Mouse (Mus musculus) layer of hippocampus, adult 9-10 months (tissue): Measurements from ENCODE around the gene Anks4b.

Experiments
- DNase-seq: peaks from one replicate; pipeline ENCODE4 v3.0.0; 2022; ENCODE audit warnings: low spot score

The Anks4b gene

DNA sequence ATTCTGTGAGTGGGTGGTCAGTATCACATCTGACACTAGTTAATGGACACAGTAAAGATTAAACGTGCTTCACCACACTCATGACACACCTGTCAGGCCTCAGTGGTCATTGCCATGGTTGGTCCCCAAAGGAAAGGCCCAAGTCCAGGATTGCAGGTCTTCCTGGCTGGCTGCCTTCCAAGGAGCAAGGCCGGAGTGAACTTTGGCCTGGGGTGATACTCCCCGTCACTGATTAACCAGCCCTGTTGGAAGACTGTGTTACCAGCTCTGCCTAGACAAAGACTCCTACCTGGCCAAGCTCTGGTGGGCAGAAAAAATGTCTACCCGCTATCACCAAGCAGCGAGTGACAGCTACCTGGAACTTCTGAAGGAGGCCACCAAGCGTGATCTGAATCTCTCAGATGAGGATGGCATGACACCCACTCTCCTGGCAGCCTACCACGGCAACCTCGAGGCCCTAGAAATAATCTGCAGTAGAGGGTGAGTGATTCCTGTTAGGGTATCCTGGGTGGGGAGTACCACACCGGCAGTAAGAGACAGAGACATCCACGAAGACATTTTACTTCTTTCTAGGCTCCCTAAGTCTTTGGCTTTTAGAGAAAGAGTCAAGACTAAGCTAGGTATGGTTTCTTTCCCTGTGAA lies at the start of gene Anks4b:
Gene Anks4b, plus strand, starts transcription at position 256 of the 642 bp plus-strand sequence.
- DNase-seq = no peak

DNA sequence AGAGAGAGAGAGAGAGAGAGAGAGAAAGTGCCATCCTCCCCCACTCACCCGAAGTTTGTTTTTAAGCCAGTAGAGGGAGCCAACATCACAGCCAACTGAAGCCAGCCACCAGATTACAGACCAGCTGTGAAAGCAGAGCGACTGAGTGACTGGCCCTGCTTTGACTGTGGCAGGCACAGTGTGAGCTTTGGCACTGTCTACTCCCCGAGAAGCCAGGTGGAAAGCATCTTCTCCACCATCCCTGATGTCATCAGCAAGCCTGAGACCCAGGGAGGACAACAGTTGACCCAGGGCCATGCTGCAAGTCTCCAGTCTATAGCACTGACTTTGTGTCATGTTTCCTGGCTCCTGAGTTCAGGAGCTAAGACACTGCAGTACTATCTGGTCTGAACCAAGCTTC lies 48.8 kb upstream of the Anks4b start:
- DNase-seq = peak; percentile 83

DNA sequence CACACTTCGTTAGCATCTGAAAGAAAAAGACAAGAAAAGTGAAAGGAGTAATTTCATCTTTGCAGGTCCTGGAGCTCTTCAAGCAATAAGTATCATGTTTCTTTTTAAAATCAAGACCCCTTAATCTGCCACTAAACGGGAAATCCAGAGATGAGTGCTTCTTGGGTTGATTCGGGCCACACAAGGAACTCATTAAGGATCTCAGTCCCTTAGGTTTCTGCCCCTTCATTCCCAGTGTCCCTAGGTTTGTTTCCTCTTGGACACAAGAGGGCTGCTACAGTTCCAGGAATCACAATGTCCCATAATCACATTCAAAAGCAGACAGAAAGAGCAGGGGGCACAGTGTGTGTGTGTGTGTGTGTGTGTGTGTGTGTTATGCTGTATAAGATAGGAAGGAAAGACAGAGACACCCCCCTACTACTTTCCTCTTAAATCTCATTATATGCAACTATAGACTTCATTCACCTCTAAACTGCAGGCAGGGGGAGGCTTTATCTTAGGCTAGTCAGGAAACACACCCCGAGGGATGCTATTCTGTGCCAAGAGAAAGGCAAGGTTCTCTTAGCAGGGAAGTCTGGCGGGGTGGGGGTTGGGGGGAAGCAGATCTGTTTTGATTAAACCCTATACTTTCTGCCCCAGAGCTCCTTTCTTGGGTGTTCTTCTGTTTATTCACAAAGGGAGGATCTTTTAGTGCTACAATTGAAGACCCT lies 46.5 kb upstream of the Anks4b start:
- no peak for DNase-seq

DNA sequence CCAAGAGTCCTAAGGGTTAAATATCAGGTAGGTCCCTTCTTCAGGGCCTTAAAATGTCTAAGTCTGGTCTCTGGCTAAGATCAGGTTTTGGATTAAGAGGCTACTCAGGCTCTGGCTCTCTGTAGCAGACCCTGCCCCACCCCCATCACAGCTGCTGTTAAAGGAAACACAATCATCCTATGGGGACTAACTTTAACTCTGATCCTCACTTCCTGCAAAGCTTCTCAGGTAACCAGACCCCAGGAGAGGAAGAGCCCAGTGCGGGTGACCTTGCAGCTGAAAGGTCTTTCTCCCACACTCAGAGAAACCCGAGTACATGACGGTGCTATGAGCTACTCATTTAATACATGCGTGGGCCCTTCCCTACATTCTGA lies 46.0 kb upstream of the Anks4b start:
- DNase-seq = no peak

DNA sequence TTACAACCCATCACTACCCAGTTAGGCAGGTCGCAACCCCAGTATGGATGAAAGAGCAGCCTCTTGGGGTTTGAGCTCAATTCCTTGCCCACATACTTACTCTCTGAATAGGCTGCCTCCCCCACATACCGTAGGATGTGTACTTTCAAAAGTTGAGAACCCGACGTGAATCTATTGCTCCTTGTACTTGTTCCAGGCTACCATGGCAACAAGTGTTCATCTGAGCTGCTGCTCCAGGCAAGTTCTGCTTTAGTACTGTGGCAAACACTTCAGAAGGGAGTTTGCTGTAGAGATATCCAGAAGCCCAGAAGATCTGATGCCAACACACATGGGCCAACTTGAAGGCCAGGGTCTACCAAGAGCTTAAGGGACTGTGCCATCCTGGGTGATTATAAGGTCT lies 44.7 kb upstream of the Anks4b start:
- DNase-seq = no peak

DNA sequence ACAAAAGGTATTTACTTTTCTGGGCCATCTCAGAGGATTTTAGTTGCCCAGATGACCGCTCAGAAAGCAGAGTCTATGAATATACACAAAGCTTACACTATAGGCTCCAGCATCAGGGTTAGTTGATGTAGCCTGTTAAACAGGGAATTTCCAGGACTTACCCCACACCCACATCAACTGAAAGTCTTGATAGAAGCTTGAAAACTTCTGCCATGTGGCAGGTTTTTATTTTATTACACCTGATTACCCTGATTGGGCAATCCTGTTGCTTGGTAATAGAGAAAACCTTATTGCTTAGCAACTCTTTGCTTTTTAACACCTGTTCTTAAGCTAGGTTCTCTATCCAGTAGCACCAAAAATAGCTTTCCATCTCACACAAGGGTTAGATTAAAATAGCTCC lies 30.9 kb upstream of the Anks4b start:
- DNase-seq = no peak

DNA sequence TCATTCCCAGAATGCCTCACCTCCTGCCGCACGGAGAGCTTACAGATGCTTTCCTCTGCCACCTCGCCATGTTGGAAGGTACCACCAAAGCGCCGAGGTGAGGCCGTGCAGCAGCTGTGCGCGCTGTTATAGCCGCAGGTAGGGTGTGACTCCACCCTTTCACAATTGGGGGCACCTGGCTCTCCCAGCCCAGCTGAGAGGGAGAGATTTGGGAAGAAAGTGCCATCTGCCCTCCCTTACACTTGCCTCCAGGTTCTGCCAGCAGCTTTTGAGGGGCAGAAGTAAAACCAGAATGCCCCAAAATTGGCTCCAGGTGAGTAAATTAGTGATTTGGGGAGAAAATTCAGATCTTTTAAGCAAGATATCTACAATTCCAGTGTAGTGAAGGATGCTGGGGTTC lies 28.5 kb upstream of the Anks4b start, which contains the start of gene Zp2:
Gene Zp2, minus strand, starts transcription at position 101 of the 400 bp plus-strand sequence.
- no peak for DNase-seq

DNA sequence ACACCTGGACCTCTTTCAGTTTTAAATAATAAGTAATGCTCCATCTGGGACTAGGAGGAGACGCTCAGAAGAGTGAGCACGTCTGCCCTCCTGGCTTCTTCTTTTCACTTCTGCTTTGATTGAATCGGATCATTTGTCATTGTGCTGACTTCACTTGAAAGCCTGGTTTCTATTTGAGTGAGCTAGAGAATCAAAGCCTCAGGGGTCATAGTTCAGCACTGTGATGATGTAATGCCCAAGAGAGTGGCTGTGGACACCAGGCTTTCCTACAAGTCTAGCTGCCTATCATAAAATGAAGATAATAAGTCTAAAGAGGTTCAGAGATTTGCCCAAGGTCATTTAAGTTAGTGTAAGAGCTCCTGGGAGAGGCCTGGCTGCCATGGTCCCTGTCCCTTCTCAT lies 23.4 kb upstream of the Anks4b start:
- DNase-seq = no peak

DNA sequence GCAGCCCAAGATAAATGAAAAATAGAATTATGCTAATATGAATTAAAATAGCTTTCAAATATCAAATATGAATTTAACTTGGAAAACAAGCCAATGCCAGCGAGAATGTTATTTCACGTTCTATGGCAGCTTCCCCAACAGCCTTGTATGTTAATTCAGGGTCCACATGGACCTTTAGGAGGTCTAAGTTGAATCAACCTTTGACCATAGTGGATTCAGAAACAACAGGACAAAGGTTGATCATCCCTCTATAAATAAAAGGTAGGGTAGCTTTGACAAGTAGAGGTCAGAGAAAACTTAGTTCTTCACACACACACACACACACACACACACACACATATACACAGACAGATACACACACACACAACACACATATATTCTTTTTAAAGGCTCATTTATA lies 22.8 kb upstream of the Anks4b start:
- no peak for DNase-seq

DNA sequence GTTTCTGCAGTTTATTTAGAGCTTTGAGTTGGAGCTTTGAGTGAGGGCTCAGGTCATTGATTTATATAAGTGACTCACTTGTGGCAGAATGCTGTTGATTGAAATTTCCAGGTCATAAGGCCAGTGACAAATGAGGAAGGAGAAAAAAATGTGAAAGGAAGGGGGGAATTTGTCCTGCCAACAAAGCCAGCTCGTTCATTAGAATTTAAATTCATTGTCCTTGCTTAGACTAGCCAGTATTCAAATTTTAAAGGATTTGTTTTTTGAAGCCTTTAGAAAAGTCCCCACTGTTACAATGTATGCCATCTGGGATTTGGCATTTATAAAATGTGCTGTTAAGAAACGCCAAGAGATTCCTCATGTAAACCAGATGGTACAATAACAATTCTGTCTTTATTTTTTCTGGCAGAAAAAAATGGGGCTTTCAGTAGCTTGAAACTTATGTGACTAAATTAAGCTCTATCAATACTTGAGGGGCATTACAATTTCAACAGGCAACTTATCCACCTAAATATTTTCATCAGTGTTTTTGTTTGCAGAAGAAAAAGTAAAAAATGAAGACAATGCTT lies 16.7 kb upstream of the Anks4b start:
- peak; percentile 50 for DNase-seq

DNA sequence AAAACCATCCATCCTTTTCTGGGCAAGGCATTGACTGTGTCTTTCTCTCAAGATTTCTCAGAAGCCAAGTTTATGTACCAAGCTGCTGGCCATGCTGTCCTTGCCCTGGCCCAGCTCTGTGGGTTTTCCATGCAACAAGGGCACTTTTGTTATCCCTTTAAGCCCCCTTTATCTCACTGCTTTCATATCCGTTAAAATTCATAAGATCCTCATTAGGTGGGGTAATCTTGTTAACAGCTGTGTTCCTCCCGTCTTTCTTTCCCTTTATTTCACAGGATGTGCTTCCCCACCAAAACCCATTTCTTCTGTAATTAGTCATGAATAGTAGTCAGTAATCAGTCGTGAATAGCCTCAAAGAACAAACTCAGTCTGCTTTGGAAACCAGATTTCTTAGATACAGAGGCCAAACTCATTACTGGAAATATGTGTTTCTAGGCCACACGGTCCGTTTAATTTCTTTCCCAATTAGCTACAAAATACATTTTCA lies 16.0 kb upstream of the Anks4b start:
- DNase-seq = no peak

DNA sequence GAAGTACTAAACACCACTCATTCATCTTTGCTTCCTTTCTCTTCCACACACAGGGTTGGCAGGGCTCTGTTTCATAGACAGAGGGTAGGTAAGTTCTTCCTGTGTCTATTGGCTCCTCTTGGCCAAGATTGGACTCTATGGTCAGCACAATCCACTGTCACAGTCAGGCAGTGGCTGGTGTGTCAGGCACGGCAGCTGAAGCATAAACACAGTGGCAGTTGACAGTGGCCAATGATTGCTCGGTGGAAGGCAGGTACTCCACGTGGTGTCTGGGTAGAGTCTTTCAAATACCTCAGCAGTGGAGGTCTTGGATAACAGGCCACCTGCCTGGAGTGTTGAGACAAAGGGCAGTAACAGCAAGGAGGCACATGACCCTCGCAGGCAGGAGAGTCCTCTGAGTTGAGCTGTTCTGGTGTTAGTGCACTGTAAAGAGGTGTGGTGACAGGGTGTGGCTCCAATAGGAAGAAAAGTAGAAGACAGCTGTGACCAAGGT lies 15.5 kb upstream of the Anks4b start:
- DNase-seq = no peak

DNA sequence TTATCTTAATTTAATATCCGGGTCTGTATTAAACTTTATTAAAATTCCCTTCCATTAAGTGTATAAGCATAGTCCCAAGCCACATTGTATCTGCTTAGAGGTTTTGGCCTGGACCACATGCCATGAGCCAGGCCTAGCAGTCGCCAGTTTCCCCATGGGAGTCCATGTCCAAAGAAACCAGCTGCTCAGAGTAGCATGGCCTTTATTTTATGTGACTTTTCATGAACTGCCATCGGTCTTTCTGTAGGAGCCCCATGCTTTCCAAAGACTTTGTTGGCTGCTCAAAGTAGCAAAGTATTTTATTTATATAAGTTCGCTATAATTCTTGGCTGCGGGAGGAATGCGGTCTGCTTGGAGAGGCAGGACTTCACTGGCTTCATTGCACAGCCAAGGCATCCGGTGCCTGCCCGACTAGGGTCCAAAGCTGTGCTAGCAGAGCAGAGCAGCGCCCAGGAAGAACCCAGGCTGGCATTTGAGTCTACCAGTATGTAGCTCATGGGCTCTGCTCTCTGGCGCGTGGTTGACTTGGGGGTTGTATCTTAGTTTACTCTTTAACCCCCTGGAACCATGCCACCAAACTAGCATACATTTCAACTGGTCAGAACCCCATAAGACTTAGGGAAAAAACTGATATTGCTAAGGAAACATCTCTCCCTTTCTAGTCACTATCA lies 9.9 kb upstream of the Anks4b start:
- no peak for DNase-seq

DNA sequence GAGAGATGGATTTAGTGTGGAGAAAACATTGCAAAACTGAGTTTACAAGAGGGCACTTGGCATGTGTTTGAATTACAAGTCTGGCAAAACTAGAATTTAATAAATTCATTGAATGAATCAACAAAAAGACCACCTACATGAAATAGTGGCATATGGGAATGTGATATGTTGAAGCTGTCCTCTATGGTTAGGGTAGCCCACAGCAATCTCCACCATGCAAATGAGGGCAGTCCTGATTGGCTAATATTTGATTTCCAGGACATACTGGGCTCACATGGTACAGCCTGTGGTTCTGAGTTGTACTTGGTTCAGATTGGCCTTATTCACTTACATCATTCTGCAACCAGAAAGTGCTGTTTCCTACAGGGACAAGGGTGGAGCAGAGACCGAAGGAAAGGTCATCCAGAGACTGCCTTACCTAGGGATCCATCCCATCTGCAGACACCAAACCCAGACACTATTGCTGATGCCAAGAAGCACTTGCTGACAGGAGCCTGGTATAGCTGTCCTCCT lies 1.4 kb upstream of the Anks4b start:
- DNase-seq = no peak

DNA sequence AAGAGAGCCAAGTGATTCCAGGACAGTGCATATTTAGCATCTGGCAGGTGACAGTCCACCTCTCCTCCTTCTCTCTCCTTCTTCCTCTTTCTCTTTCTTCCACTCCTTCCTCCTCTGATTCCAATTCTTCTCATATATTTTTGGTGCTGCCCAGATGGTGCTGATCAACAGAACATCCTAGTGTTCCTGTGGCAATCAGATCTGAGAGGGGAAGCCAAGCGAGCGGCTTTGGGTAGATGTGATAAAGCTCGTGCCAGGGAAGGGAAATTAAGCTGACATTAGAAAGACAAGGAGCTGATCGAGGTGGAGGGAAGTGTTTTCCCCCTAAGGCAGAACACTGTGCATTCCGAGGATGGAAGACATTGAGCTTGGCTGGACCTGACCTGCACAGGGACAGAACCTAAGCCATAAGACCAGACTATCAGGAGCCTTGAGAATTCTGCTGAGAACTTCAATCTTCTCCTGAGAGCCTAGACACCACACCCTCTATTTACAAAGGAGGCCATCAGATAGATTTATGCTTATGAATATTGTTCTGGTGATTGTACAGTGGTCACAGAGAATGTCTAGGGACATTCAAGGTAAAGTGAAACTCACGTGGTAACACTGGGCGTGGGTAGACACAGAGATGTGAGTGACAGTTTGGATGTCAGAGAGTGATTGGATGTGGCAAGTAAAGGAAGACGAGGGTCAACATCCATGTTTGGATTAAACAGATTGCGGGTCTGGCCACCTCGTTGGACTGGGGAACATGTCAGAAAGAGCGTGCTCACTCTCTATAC lies 1.3 kb downstream of the Anks4b start:
- no peak for DNase-seq

DNA sequence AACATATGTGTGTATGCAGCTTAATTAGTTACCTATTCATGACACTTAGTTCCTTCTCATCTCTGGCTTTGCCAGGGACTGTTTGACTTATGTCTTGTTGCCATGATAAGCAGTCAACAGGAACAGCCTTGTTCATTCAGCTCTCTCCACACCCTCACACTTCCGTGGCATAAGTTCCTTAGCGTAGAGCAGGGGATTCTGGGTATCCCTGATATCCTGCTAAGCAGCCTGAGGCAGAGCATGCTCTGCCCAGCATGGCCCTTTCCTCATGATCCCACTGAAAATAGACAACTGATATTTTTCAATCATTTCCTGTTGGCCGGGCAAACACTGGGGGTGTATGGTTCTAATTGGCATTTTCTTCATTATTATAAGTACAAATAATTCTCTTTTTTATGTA lies 4.0 kb downstream of the Anks4b start:
- DNase-seq = no peak

DNA sequence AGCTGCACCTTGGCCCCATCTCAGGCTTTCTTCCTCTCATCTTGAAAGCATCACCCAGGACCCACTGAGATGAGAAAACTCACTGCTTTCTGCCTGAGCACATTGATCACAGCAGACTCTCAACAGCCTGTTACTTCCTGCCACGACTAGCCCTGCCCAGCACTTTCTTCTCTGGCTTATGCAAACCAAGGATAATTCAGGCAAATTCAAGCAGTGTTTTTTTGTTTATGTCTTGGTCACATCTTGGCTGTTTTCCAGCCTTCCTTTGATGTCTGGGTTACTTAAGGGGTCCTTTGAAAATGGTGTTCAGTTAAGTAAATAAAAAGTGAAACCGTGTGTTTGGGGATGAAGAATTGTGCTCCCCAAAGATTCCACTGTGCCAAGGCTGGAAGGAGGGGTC lies 5.3 kb downstream of the Anks4b start:
- no peak for DNase-seq

DNA sequence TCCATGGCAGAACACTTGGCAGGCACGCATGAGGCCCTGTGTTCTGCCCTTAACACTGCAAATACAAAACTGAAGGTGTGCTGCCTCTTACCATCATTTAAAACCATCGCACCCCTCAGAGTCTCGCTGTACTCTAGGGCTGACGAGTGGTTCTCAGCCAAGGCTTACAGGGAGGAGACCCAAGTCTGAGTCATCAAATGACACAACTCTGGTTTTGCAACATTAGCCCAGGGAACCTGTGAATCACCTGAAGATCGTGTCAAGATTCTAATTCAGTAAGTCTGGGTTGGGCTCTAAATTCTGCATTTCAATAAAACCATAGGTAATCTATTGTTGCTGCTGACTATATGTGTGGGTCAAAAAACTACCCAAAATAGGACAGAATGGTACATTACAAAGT lies 6.9 kb downstream of the Anks4b start:
- DNase-seq = no peak

DNA sequence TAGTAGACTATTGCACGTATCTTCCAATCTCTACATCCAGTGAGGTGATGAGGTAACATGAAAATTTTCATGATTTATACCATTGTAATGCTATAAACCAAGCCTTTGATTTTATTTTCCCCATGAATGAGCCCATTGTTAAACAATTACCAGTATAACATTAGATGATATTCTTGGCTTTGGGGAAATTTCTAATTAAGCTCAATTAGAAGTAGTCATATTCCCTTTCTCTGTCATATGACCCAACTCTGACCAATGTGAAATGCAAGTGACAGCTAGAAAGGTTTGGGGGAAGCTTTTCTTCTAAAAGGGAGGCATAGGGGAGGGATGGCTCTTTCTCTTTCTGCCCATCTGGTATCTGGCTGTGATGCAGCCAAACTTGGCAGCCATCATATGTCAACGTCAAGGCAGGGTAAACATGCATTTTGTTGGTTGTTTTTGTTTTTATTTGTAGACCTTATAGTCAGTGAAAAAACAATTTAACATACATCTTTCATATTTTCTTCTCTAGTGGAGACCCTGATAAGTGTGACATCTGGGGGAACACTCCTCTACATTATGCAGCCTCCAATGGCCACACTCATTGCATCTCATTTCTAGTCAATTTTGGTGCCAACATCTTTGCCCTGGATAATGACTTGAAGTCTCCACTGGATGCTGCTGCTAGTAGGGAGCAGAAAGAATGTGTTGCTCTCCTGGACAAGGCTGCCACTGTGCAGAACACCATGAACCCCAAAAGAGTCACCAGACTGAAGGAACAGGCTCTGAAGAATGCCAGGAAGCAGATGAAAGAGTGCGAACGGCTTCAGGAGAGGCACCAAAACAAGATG lies 8.0 kb downstream of the Anks4b start:
- DNase-seq = no peak

DNA sequence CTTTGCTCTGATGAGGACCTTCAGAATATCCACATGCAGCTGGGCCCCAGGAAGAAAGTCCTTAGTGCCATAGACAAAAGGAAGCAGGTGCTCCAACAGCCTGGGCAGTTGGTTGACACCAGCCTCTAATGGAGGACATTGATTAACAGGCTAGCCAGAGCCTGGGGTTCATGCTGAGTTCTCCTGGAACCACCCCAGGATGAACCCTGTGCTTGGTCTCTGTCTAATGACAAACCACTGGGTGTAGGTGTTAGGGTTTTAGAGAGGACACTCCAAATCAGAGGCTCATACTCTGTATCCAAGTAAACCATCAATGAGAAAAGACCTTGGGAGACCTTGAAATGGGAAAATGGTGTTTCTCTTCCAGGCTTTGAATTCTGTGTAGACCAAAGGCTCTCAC lies 9.2 kb downstream of the Anks4b start:
- no peak for DNase-seq

DNA sequence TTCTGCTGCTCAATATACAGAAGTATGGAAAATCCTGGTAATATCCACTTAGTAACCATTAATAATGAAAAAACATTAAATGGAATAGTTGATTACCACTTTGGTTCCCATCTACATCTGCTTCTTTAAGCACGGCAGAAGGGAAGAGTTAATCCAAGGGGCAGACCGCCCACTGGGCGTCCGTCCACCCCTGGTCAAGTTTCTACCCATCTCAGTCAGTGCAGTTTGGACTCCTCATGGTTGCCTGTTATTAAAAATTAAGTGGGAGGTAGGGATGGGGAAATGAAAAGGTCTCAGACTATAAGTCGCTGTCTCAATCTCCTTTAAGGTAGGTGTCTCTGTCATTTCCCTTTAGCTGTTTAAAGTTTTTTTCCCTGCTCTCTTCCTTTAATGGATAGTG lies 15.3 kb downstream of the Anks4b start:
- DNase-seq = no peak
